Mouse (Mus musculus) thymus, postnatal 36 days (tissue): ENCODE results near the gene Adamtsl5.

Source experiments
- DNase-seq, 2 experiments: peaks; one replicate each; pipeline ENCODE4 v3.0.0; 2022; ENCODE audit warnings: mixed read lengths in 2 of 2

The Adamtsl5 gene

GRCm38 (mm10) chr10:80293325-80293724 is 54.9 kb downstream of the Adamtsl5 start:
- DNase-seq: no peak

- DNase-seq: peak; percentile 93 to 95
Observed at GRCm38 (mm10) chr10:80292251-80293146, 55.7 kb downstream of the Adamtsl5 start, which contains the start of gene Rps15. Gene Rps15, plus strand, starts transcription at chr10:80292453.
